Mouse (Mus musculus) inflammation-experienced regulatory T-cells, adult 6 months (primary cell): ENCODE measurements around the gene Kctd5. TPM values are rescaled to one million over a fixed set of nuclear protein-coding genes. Genes with fewer than 3 reads are reported as not detected.
A peak's percentile ranks its signal among the peaks of the same experiment; 100 is the strongest.
"Not testable (repeated sequence)": the region's sequence is repeated elsewhere in the genome, so short reads cannot be mapped to it uniquely, and the experiment has no call there.

Experiments
- ATAC-seq: one replicate; pipeline ENCODE4 v1.8.0; 2017
- polyA plus RNA-seq, 3 experiments: library from polyadenylated mRNA; unstranded; fragments of 100-300 nt; shearing (Covaris generic); gene quantifications; one replicate each; pipeline ENCODE4 v1.2.1; 2017

The Kctd5 gene
- 1 to 10 TPM; 4.3 to 6.5 (median 6.3) TPM for polyA plus RNA-seq

DNA sequence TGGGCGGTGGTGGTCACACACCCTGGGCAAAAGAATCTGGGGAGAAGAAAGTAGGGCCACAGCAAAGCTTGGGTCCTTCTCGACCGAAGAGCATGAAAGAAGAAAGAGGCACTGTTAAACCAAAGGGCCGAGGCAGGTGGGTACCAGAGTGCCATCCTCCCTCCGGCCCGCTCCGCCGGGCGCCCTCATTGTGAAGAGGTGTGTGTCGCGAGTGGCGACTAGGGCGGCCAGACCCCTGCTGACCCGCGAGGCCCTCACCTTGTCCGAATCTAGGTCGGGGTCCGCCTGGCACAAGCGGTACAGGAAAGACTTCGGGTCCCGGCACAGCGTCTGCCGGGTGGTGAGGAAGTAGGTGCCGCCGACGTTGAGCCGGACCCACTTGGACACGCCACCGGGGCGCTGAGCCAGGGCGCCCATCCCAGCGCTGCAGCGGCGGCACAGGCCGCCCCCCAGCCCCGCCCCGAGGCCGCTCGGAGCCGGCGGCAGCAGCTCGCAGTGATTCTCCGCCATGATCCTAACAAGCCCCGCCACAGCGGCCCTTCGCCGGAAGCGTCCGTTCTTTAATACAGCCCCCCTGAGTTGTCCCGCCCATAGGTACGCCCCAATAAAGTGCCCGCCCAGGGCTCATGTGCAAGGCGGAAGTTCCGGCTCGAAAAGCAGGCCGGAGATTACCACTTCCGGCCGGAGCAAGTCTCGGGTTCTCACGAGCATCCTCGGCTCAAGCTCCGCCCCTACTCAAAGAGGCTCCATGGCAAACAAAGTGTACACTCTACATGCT is at the start of gene Kctd5:
Gene Kctd5, minus strand, starts transcription at position 567 of the 778 bp plus-strand sequence.
- ATAC-seq: peak; percentile 90

DNA sequence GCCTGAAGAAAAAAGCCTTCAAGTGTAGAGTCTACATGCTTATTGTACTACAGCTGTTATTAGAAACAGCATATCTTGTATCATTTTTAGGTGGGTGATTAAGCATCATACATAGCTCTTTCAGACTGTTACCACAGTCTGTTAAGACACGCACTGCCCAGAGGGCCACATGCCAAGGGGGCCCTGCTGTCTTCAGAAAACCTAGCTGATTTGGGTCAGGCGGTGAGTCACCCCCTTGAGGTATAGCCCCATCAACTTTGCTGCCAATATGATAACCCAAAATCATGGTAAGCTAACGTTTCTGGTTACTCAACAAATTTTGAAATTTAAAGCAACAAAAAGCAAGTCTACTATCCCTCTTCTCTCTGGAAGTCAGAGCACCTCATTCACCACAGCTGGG is 46.2 kb upstream of the Kctd5 start:
- ATAC-seq: no peak

GRCm38 (mm10) chr17:24113031-24113430 is 39.7 kb upstream of the Kctd5 start:
- no peak for ATAC-seq

- ATAC-seq: no peak
Observed at GRCm38 (mm10) chr17:24111256-24111655, 38.0 kb upstream of the Kctd5 start.

- no peak for ATAC-seq
Observed at GRCm38 (mm10) chr17:24108896-24109295, 35.6 kb upstream of the Kctd5 start.

GRCm38 (mm10) chr17:24105111-24105510 is 31.8 kb upstream of the Kctd5 start:
- ATAC-seq: no peak

DNA sequence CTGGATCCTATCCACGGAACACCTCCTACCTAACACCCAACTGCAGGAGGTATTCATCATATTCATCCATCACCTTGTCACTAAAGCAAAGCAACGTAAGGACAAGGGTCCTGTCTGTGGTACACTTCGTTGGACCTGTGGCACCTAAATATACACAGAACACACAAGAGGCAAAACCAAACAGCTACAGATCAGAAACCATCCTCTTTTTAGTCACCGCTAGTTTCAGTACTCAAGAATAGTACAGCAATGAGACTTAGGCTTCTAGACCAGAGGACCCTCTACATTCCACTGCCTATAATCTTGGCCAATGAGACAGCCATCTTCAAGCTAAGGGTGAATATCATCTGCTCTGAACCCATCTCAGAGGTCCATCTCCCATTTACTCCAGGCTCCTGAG is 25.1 kb upstream of the Kctd5 start:
- no peak for ATAC-seq

DNA sequence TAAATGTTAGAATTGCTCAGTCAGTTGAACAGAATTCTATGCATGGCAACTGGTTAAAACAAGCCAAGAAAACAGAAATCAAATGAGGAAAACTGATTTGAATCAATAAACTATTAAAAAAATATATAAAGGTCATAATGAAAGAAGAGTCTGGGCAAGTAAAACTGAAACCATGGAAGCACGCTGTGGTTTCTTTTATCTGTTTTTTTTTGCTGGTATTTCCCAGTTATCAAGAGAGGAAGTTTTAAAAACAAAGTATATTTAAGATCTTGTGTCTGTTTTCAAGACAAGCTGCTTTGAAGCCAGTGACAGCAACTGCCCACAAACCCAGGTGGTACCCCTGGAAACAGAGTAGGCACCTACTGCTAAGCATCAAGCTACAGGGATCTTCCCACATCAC is 17.3 kb upstream of the Kctd5 start:
- ATAC-seq: no peak

- not testable (repeated sequence) for ATAC-seq
Observed at GRCm38 (mm10) chr17:24086399-24086798, 13.1 kb upstream of the Kctd5 start.

DNA sequence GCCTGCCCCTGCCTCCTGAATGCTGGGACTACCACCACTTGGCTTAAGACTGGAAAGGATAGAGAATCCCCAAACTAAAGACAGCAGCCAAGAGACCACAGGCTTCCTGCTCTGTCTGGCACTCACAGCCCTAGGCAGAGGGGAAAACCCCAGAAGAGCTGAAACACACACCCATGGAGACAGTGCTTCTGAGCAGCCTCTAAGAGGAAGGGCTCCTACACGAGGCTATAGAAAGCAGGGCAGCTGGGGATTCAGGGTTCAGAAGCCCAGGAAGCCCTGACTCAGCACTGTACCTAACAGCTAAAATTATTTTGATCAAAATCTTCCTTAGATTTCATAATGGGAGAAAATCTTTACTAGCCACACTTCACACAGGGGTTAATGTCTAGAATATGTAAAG is 11.3 kb upstream of the Kctd5 start:
- peak; percentile 96 for ATAC-seq

- ATAC-seq: no peak
Observed at GRCm38 (mm10) chr17:24077101-24077500, 3.8 kb upstream of the Kctd5 start.

DNA sequence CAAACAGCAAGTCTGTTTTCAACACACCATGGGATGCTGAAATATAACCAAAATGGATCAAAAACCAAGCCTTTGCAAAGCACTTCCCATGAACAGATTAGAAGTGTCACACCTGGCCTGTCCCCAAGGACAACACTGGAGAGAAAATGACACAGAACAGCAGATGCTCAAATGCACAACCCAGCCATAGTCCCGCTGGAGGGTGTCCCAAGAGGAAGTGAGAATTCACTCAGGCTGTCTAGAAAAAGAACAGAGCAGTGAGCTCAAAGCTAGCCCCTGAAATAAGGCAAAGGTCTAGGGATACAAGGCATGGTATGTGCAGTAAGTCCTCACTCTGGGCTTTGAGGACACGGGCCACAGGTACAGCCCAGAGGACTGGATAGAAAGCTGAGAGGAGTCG is 3.8 kb downstream of the Kctd5 start:
- no peak for ATAC-seq

DNA sequence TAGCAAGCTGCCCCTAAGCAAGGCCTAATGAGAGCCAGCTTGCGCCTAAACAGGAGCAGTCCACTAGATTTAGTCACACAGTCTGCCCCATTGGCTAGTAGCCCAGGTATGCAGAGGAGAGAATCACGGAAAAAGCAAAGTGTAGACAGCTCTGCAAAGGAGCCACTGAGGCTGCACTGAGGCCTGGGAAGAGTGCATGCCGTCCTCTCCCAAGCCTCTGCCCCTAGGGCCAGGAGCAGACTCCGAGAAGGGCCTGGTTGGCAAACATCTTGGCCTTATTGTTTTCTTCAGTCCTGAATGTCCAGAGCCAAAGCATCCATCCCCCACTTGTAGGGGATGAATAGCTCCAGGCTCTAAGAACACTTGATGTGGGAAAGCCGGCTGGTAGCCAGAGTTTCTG is 5.0 kb downstream of the Kctd5 start:
- ATAC-seq: no peak

DNA sequence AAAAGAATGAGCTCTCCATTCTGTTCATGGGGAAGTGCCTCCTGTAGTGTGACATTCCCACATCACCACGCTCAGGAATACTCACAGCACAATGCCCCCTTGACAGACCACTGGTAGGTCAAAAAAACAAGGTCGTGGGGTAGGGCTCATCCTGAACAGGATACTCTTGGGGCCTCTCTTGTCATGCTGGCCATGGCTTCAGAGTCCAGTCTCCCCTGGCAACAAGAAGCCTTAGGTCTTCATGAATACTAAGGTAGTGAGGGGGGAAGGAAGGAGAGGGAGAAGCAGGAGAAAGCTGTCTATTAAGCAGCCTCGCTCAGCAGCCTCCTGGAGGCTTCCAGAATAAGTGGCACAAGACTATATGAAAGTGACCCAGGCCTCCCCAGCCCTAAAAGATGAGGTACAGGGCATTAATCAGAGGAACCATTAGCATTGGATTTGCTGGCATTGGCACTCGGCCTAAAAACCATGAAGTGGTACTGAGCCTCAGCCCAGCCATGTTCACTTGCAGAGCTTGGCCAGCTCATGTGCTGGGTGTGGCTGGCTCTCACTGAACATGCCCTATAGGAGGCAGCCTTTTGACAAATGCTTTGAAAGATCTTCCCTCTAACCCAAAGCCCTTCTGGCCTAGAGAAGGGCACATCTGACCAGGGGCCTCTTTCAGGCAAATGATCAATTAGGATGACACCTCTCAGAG is 10.7 kb downstream of the Kctd5 start:
- ATAC-seq: no peak

GRCm38 (mm10) chr17:24057730-24058245 is 15.5 kb downstream of the Kctd5 start:
- ATAC-seq: no peak

GRCm38 (mm10) chr17:24056636-24057625 is 16.4 kb downstream of the Kctd5 start:
- no peak for ATAC-seq

DNA sequence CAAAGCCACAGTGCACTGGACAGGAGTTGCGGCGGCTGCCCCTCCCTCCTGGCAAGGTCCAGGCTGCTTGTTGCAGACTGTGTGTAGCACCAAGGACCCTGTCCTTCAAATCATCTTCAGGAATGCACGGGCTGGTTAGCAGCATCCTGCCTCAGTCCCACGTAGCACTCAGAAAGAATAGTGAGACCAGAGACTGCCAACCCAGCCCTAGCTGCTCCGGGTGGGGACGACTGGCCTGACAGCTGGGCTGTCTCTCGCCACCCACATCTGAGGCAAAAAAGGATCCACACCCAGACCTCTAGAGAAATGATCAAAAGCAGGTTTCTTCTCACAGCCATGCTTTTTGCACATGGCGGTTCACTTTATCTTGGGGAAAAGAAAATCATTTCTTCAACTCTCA is 24.3 kb downstream of the Kctd5 start:
- ATAC-seq: no peak

- ATAC-seq: no peak
Observed at GRCm38 (mm10) chr17:24048053-24048452, 25.2 kb downstream of the Kctd5 start.

- ATAC-seq: no peak
Observed at GRCm38 (mm10) chr17:24046026-24046425, 27.3 kb downstream of the Kctd5 start.

GRCm38 (mm10) chr17:24045608-24046007 is 27.7 kb downstream of the Kctd5 start:
- ATAC-seq: no peak

- no peak for ATAC-seq
Observed at GRCm38 (mm10) chr17:24044482-24044881, 28.8 kb downstream of the Kctd5 start.

- no peak for ATAC-seq
Observed at GRCm38 (mm10) chr17:24037844-24038243, 35.4 kb downstream of the Kctd5 start, which contains the start of gene Prss27. TSS of gene Prss27 (plus strand) at chr17:24038144.

DNA sequence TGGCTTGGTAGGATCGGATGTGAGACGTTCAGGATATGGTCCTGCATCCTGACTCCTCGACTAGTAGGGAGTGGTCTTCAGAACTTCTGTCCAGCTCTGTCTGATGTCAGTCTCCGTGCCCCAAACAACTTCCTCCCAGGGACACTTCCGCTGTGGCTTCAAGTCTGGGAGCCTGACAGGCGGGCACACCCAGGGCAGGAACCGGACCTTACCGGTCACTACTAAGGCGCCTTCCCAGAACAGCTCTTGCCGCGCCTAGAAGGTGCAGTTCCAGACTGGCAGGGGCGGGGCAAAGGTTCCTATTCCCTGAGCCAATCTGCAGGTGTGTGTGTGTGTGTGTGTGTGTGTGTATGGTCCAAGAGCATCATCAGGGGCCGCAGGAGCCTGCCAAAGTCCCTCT is 35.9 kb downstream of the Kctd5 start:
- ATAC-seq: no peak
